Mouse (Mus musculus): Measurements from ENCODE around the gene Hfe2.

- TF ChIP-seq CTCF (IDR thresholded peaks at IDR 0.05; ENCODE audit: low read depth) (no peak), EP300 (IDR thresholded peaks at IDR 0.05; ENCODE audit: low read depth) (no peak)
These were observed 48.9 kb downstream of the Hfe2 start for GRCm38 (mm10) chr3:96573611-96574511.

Data from liver, embryonic 14.5 days (tissue).